Comparison of ENCODE assay signal across 8 mouse cellular contexts in genomic region chr5:110449294-110449693, GRCm38 (mm10). TPM values are rescaled to one million over a fixed set of nuclear protein-coding genes. Genes with fewer than 3 reads are reported as not detected.
DNase-seq lines count a peak whose midpoint lies in the region; ATAC-seq lines count a peak whose summit lies in the region.

No protein-coding gene starts in this region.

- ATAC-seq in kidney, embryonic 15.5 days (replicated peaks; ENCODE audit: low FRiP score): no peak
- ATAC-seq in embryonic facial prominence, embryonic 12.5 days (ENCODE audit: insufficient number of reproducible peaks, insufficient read depth, low FRiP score, low TSS enrichment): no peak
- no peak for ATAC-seq in intestine, embryonic 15.5 days
- ATAC-seq in midbrain, embryonic 11.5 days (ENCODE audit: low FRiP score): no peak
- ATAC-seq in frontal cortex, adult (ENCODE audit: low TSS enrichment): no peak

- H3K9me3 ChIP-seq in kidney, embryonic 15.5 days (replicated peaks): no peaks in the 10 kb centered on the region
- H3K9me3 ChIP-seq in embryonic facial prominence, embryonic 12.5 days: no peaks in the 10 kb centered on the region
- no peaks in the 10 kb centered on the region for H3K9me3 ChIP-seq in intestine, embryonic 15.5 days
- no peaks in the 10 kb centered on the region for H3K9me3 ChIP-seq in midbrain, embryonic 11.5 days (ENCODE audit: control insufficient read depth, low read length)

- DNase-seq in kidney, adult 9 months: no peak
- peak; percentile 84 for DNase-seq in midbrain, embryonic 11.5 days (ENCODE audit: low spot score, missing footprints)
- no peak for DNase-seq in c-Kit-positive CD71-positive TER-119-positive erythroid progenitor cells, embryonic 14.5 days (ENCODE audit: low spot score)
- DNase-seq in adrenal gland, postnatal 36 days: no peak

- WGBS in kidney, embryonic 15.5 days: 56% methylated on average over 6 of the region's 6 CpGs
- 53% methylated on average over 6 of the region's 6 CpGs for WGBS in embryonic facial prominence, embryonic 12.5 days
- 40% methylated on average over 6 of the region's 6 CpGs for WGBS in intestine, embryonic 15.5 days
- 61% methylated on average over 6 of the region's 6 CpGs for WGBS in midbrain, embryonic 11.5 days

- peaks cover 6% of the 10 kb centered on the region; the same call in 1 of the 2 replicates for H3K27me3 ChIP-seq in kidney, embryonic 15.5 days
- no peaks in the 10 kb centered on the region for H3K27me3 ChIP-seq in embryonic facial prominence, embryonic 12.5 days
- H3K27me3 ChIP-seq in intestine, embryonic 15.5 days (replicated peaks): no peaks in the 10 kb centered on the region
- no peaks in the 10 kb centered on the region for H3K27me3 ChIP-seq in midbrain, embryonic 11.5 days (ENCODE audit: control insufficient read depth, insufficient read depth, low read length)

- no peaks in the 10 kb centered on the region for H3K36me3 ChIP-seq in kidney, embryonic 15.5 days
- no peaks in the 10 kb centered on the region for H3K36me3 ChIP-seq in embryonic facial prominence, embryonic 12.5 days
- no peaks in the 10 kb centered on the region for H3K36me3 ChIP-seq in intestine, embryonic 15.5 days
- no peaks in the 10 kb centered on the region for H3K36me3 ChIP-seq in midbrain, embryonic 11.5 days (ENCODE audit: control insufficient read depth, insufficient read depth, low read length)

- H3K4me1 ChIP-seq in kidney, embryonic 15.5 days: peaks cover 34% of the 10 kb centered on the region
- H3K4me1 ChIP-seq in embryonic facial prominence, embryonic 12.5 days: peaks cover 24% of the 10 kb centered on the region
- H3K4me1 ChIP-seq in intestine, embryonic 15.5 days (replicated peaks): peaks cover 19% of the 10 kb centered on the region
- H3K4me1 ChIP-seq in midbrain, embryonic 11.5 days (ENCODE audit: control insufficient read depth, insufficient read depth, low read length): peaks cover 14% of the 10 kb centered on the region

- peak overlapping the region; percentile 66 for H3K27ac ChIP-seq in kidney, embryonic 15.5 days
- no peak overlapping the region for H3K27ac ChIP-seq in embryonic facial prominence, embryonic 12.5 days
- no peak overlapping the region for H3K27ac ChIP-seq in intestine, embryonic 15.5 days
- no peak overlapping the region for H3K27ac ChIP-seq in midbrain, embryonic 11.5 days (ENCODE audit: low read depth, low read length)

- peak overlapping the region; percentile 36; the same call in 1 of the 2 replicates for H3K9ac ChIP-seq in kidney, embryonic 15.5 days
- H3K9ac ChIP-seq in embryonic facial prominence, embryonic 12.5 days: no peak overlapping the region
- H3K9ac ChIP-seq in intestine, embryonic 15.5 days: no peak overlapping the region
- H3K9ac ChIP-seq in midbrain, embryonic 11.5 days (ENCODE audit: low read length): no peak overlapping the region

- H3K4me2 ChIP-seq in kidney, embryonic 15.5 days: peak overlapping the region; percentile 85
- peak overlapping the region; percentile 98 for H3K4me2 ChIP-seq in embryonic facial prominence, embryonic 12.5 days (replicated peaks)
- peak overlapping the region; percentile 89 for H3K4me2 ChIP-seq in intestine, embryonic 15.5 days (replicated peaks)
- peak overlapping the region; percentile 99; the same call in 1 of the 2 replicates for H3K4me2 ChIP-seq in midbrain, embryonic 11.5 days

- peak overlapping the region; percentile 89 for H3K4me3 ChIP-seq in kidney, embryonic 15.5 days (replicated peaks)
- peak overlapping the region; percentile 77 for H3K4me3 ChIP-seq in embryonic facial prominence, embryonic 12.5 days
- H3K4me3 ChIP-seq in intestine, embryonic 15.5 days (replicated peaks): peak overlapping the region; percentile 98
- peak overlapping the region; percentile 82 for H3K4me3 ChIP-seq in midbrain, embryonic 11.5 days (ENCODE audit: low read depth, low read length)

RNA-seq across cellular contexts. Expression of gene Fbrsl1, which starts 1.0 kb away (rescaled TPM):
- polyA plus RNA-seq in kidney, embryonic 15.5 days (2015; fragmentation: Nextera tagmentation; extraction: Ambion mirVana): 12.1 and 13.2 TPM in 2 replicates
- polyA plus RNA-seq in embryonic facial prominence, embryonic 12.5 days (2016; fragmentation: Nextera tagmentation; extraction: Ambion mirVana): 25.4 and 26.6 TPM in 2 replicates
- polyA plus RNA-seq in intestine, embryonic 15.5 days (2015; fragmentation: Nextera tagmentation; extraction: Ambion mirVana): 9.6 and 11.2 TPM in 2 replicates
- 11.3 and 14.9 TPM in 2 replicates for polyA plus RNA-seq in midbrain, embryonic 11.5 days (2014; fragmentation: Nextera tagmentation; extraction: Ambion mirVana)
- total RNA-seq in adrenal gland, postnatal 36 days (2021): 10 to 100 TPM; 65.6 to 68.6 TPM
